Mouse (Mus musculus) lung, postnatal 14 days (tissue): Measurements from ENCODE around the gene Zbtb16.

Experiments used
- DNase-seq: peaks from one replicate; pipeline ENCODE4 v3.0.0; 2021

Gene Zbtb16

GRCm38 (mm10) chr9:48696731-48697469 lies 139.1 kb downstream of the Zbtb16 start:
- no peak for DNase-seq

- no peak for DNase-seq
These were observed 139.7 kb downstream of the Zbtb16 start for GRCm38 (mm10) chr9:48696330-48696729.

- no peak for DNase-seq
These were observed 140.2 kb downstream of the Zbtb16 start for GRCm38 (mm10) chr9:48695796-48696195.

GRCm38 (mm10) chr9:48694616-48695061 lies 141.4 kb downstream of the Zbtb16 start:
- peak; percentile 37 for DNase-seq

- DNase-seq = no peak
These were observed 142.3 kb downstream of the Zbtb16 start for GRCm38 (mm10) chr9:48693696-48694095.

- DNase-seq = no peak
These were observed 146.4 kb downstream of the Zbtb16 start for GRCm38 (mm10) chr9:48689718-48689980.

- DNase-seq = no peak
These were observed 146.9 kb downstream of the Zbtb16 start for GRCm38 (mm10) chr9:48688859-48689717.

GRCm38 (mm10) chr9:48687891-48688290 lies 148.1 kb downstream of the Zbtb16 start:
- no peak for DNase-seq

- no peak for DNase-seq
These were observed 150.3 kb downstream of the Zbtb16 start for GRCm38 (mm10) chr9:48685721-48686120.

- no peak for DNase-seq
These were observed 151.9 kb downstream of the Zbtb16 start for GRCm38 (mm10) chr9:48684144-48684543.

GRCm38 (mm10) chr9:48681193-48681592 lies 154.8 kb downstream of the Zbtb16 start:
- no peak for DNase-seq

GRCm38 (mm10) chr9:48678426-48679358 lies 157.3 kb downstream of the Zbtb16 start:
- peak; percentile 66 for DNase-seq

GRCm38 (mm10) chr9:48675151-48675790 lies 160.8 kb downstream of the Zbtb16 start:
- peak; percentile 40 for DNase-seq

GRCm38 (mm10) chr9:48674359-48675015 lies 161.5 kb downstream of the Zbtb16 start:
- peak; percentile 43 for DNase-seq

GRCm38 (mm10) chr9:48673804-48674203 lies 162.2 kb downstream of the Zbtb16 start:
- no peak for DNase-seq

- DNase-seq = no peak
These were observed 162.8 kb downstream of the Zbtb16 start for GRCm38 (mm10) chr9:48673213-48673612.

GRCm38 (mm10) chr9:48671841-48672240 lies 164.2 kb downstream of the Zbtb16 start:
- DNase-seq = no peak

- no peak for DNase-seq
These were observed 165.9 kb downstream of the Zbtb16 start for GRCm38 (mm10) chr9:48670156-48670555.

- no peak for DNase-seq
These were observed 166.3 kb downstream of the Zbtb16 start for GRCm38 (mm10) chr9:48669672-48670071.

- DNase-seq = no peak
These were observed 169.3 kb downstream of the Zbtb16 start for GRCm38 (mm10) chr9:48666702-48667101.

GRCm38 (mm10) chr9:48663052-48663433 lies 173.0 kb downstream of the Zbtb16 start:
- no peak for DNase-seq
